Mouse (Mus musculus): Measurements from ENCODE around the gene Gna13. TPM values are rescaled to one million over a fixed set of nuclear protein-coding genes. Genes with fewer than 3 reads are reported as not detected.
A peak's percentile ranks its signal among the peaks of the same experiment; 100 is the strongest.

Gene Gna13
- polyA plus RNA-seq, 1 experiment from 2014 or later = 16.8 TPM

- DNase-seq (ENCODE audit: extremely low spot score, low spot score) = no peak
- H3K27ac ChIP-seq = no peak overlapping the region
- WGBS = 77% methylated on average over 12 of the region's 12 CpGs
- no peak overlapping the region for H3K4me3 ChIP-seq
- peaks cover 16% of the 10 kb centered on the region for H3K4me1 ChIP-seq
- no peaks in the 10 kb centered on the region for H3K27me3 ChIP-seq (ENCODE audit: poor library complexity, severe bottlenecking)
- no peaks in the 10 kb centered on the region for H3K9me3 ChIP-seq
- H3K36me3 ChIP-seq (replicated peaks) = no peaks in the 10 kb centered on the region
Measured at GRCm38 (mm10) chr11:109353391-109354235, 9.0 kb upstream of the Gna13 start.

- Histone ChIP-seq H3K36me3 (replicated peaks) (no peaks in the 10 kb centered on the region), H3K27ac (no peak overlapping the region), H3K27me3 (ENCODE audit: poor library complexity, severe bottlenecking) (no peaks in the 10 kb centered on the region), H3K4me3 (no peak overlapping the region), H3K9me3 (no peaks in the 10 kb centered on the region), H3K4me1 (peaks cover 22% of the 10 kb centered on the region)
- DNase-seq (ENCODE audit: extremely low spot score, low spot score) = no peak
- 89% methylated on average over 6 of the region's 6 CpGs for WGBS
Measured at GRCm38 (mm10) chr11:109354236-109354613, 8.4 kb upstream of the Gna13 start.

GRCm38 (mm10) chr11:109355771-109356388 is 6.8 kb upstream of the Gna13 start:
- Histone ChIP-seq H3K27me3 (ENCODE audit: poor library complexity, severe bottlenecking) (peaks cover 12% of the 10 kb centered on the region), H3K4me1 (peaks cover 29% of the 10 kb centered on the region), H3K36me3 (replicated peaks) (no peaks in the 10 kb centered on the region), H3K27ac (no peak overlapping the region), H3K4me3 (no peak overlapping the region), H3K9me3 (no peaks in the 10 kb centered on the region)
- no peak for DNase-seq (ENCODE audit: extremely low spot score, low spot score)
- 80% methylated on average over 16 of the region's 16 CpGs for WGBS

- Histone ChIP-seq H3K36me3 (replicated peaks) (no peaks in the 10 kb centered on the region), H3K27ac (peak overlapping the region; percentile 15; the same call in 1 of the 2 replicates), H3K9me3 (no peaks in the 10 kb centered on the region), H3K27me3 (ENCODE audit: poor library complexity, severe bottlenecking) (peaks cover 23% of the 10 kb centered on the region), H3K4me1 (peaks cover 40% of the 10 kb centered on the region), H3K4me3 (no peak overlapping the region)
- 88% methylated on average over 5 of the region's 5 CpGs for WGBS
- DNase-seq (ENCODE audit: extremely low spot score, low spot score) = no peak
Measured at GRCm38 (mm10) chr11:109357171-109357570, 5.5 kb upstream of the Gna13 start.

- Histone ChIP-seq H3K36me3 (replicated peaks) (no peaks in the 10 kb centered on the region), H3K9me3 (no peaks in the 10 kb centered on the region), H3K27me3 (ENCODE audit: poor library complexity, severe bottlenecking) (peaks cover 23% of the 10 kb centered on the region), H3K4me3 (no peak overlapping the region), H3K27ac (peak overlapping the region; percentile 64; the same call in 1 of the 2 replicates), H3K4me1 (peaks cover 41% of the 10 kb centered on the region)
- 17% methylated on average over 3 of the region's 3 CpGs for WGBS
- no peak for DNase-seq (ENCODE audit: extremely low spot score, low spot score)
Measured at GRCm38 (mm10) chr11:109358549-109358948, 4.1 kb upstream of the Gna13 start.

- DNase-seq (ENCODE audit: extremely low spot score, low spot score) = no peak
- no peak overlapping the region for H3K4me3 ChIP-seq
- H3K9me3 ChIP-seq = no peaks in the 10 kb centered on the region
- H3K36me3 ChIP-seq (replicated peaks) = no peaks in the 10 kb centered on the region
- 35% methylated on average over 13 of the region's 13 CpGs for whole genome bisulfite sequencing
- H3K27me3 ChIP-seq (ENCODE audit: poor library complexity, severe bottlenecking) = peaks cover 23% of the 10 kb centered on the region
- no peak overlapping the region for H3K27ac ChIP-seq
- H3K4me1 ChIP-seq = peaks cover 46% of the 10 kb centered on the region
Measured at GRCm38 (mm10) chr11:109359043-109359752, 3.4 kb upstream of the Gna13 start.

GRCm38 (mm10) chr11:109360102-109360501 is 2.5 kb upstream of the Gna13 start:
- H3K27me3 ChIP-seq (ENCODE audit: poor library complexity, severe bottlenecking) = peaks cover 23% of the 10 kb centered on the region
- DNase-seq (ENCODE audit: extremely low spot score, low spot score) = no peak
- WGBS = 87% methylated on average over 6 of the region's 6 CpGs
- no peaks in the 10 kb centered on the region for H3K36me3 ChIP-seq (replicated peaks)
- H3K27ac ChIP-seq = no peak overlapping the region
- H3K4me3 ChIP-seq = no peak overlapping the region
- no peaks in the 10 kb centered on the region for H3K9me3 ChIP-seq
- H3K4me1 ChIP-seq = peaks cover 55% of the 10 kb centered on the region

- Histone ChIP-seq H3K4me3 (no peak overlapping the region), H3K27me3 (ENCODE audit: poor library complexity, severe bottlenecking) (peaks cover 23% of the 10 kb centered on the region), H3K9me3 (no peaks in the 10 kb centered on the region), H3K27ac (no peak overlapping the region), H3K4me1 (peaks cover 60% of the 10 kb centered on the region), H3K36me3 (replicated peaks) (peaks cover 4% of the 10 kb centered on the region)
- no peak for DNase-seq (ENCODE audit: extremely low spot score, low spot score)
- whole genome bisulfite sequencing = 69% methylated on average over 12 of the region's 12 CpGs
Measured at GRCm38 (mm10) chr11:109360581-109361040, 2.0 kb upstream of the Gna13 start.

GRCm38 (mm10) chr11:109361241-109361630 is 1.4 kb upstream of the Gna13 start:
- H3K4me3 ChIP-seq = peak overlapping the region; percentile 96; the same call in 1 of the 2 replicates
- 82% methylated on average over 7 of the region's 7 CpGs for WGBS
- peaks cover 58% of the 10 kb centered on the region for H3K4me1 ChIP-seq

GRCm38 (mm10) chr11:109361631-109362462 is 784 bp upstream of the Gna13 start:
- Histone ChIP-seq H3K9me3 (no peaks in the 10 kb centered on the region), H3K36me3 (replicated peaks) (peaks cover 17% of the 10 kb centered on the region), H3K27ac (peak overlapping the region; percentile 97), H3K4me3 (peak overlapping the region; percentile 96), H3K27me3 (ENCODE audit: poor library complexity, severe bottlenecking) (peaks cover 23% of the 10 kb centered on the region), H3K4me1 (peaks cover 57% of the 10 kb centered on the region)
- DNase-seq (ENCODE audit: extremely low spot score, low spot score) = peak; percentile 47
- WGBS = 8% methylated on average over 27 of the region's 27 CpGs

More at GRCm38 (mm10) chr11:109361241-109361630, 1.4 kb upstream of the Gna13 start:
- Histone ChIP-seq H3K27me3 (ENCODE audit: poor library complexity, severe bottlenecking) (peaks cover 23% of the 10 kb centered on the region), H3K36me3 (replicated peaks) (peaks cover 10% of the 10 kb centered on the region), H3K27ac (no peak overlapping the region), H3K9me3 (no peaks in the 10 kb centered on the region)
- no peak for DNase-seq (ENCODE audit: extremely low spot score, low spot score)

GRCm38 (mm10) chr11:109363191-109364133 is 831 bp downstream of the Gna13 start:
- peaks cover 23% of the 10 kb centered on the region for H3K27me3 ChIP-seq (ENCODE audit: poor library complexity, severe bottlenecking)
- no peaks in the 10 kb centered on the region for H3K9me3 ChIP-seq
- peaks cover 33% of the 10 kb centered on the region for H3K36me3 ChIP-seq (replicated peaks)
- H3K27ac ChIP-seq = peak overlapping the region; percentile 97
- peaks cover 50% of the 10 kb centered on the region for H3K4me1 ChIP-seq
- peak overlapping the region; percentile 96 for H3K4me3 ChIP-seq
- DNase-seq (ENCODE audit: extremely low spot score, low spot score) = peak; percentile 28
- WGBS = 4% methylated on average over 53 of the region's 53 CpGs
